Mouse (Mus musculus): ENCODE results near the gene Best1. TPM values are rescaled to one million over a fixed set of nuclear protein-coding genes. Genes with fewer than 3 reads are reported as not detected.
A peak's percentile ranks its signal among the peaks of the same experiment; 100 is the strongest.

Best1 gene
- total RNA-seq, 2 experiments from 2014 or later: not detected

DNA sequence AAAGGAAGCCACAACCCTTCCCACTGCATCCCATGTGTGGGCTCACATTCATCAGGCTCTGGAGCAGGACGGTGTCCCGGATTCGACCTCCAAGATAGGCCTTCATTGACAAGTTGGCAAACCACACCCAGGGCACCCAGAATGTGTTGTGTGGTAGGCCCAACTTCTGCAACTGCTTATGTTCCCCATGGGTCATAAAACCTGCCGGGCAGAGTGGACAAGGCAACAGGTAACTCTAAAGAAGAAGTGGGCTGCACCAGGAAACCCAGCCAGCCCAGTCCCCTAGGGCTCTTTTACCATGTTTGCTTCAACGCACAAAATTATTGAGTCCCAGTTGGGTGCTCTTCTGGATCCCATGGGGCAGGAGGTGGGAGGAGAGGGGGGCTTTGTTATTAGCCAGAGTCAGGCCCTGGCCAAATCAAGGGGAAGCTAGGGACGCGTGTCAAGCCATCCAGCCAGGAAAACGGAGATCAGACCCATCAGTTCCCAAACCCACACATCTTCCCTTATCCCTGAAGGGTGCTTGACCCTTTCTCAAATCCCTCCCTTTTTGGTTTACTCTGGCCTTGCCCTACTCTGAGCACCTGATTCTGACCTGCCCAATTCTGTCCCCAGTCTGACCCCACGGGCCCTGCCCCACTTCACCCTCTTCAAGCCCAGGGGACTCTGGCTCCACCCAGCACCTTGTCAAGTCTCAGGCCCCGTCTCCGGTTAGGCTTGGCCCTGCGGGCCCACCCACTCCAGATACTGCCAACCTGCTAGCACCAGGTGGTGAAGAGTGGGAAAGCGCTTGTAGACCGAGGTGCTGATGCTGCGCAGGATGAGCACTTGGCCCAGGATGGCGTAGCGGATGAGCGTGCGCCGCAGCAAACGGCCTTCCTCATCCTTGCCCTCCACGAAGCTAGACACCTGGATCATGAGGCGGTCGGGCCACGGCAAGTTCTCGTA, 9.1 kb downstream of the Best1 start:
- no peak for ATAC-seq (ENCODE audit: poor library complexity, severe bottlenecking)

- ATAC-seq (ENCODE audit: poor library complexity, severe bottlenecking): peak; percentile 78
Measured at GRCm38 (mm10) chr19:9991304-9991703, 10.1 kb downstream of the Best1 start.

GRCm38 (mm10) chr19:9989884-9990256, 11.6 kb downstream of the Best1 start:
- no peak for ATAC-seq (ENCODE audit: poor library complexity, severe bottlenecking)

- peak; percentile 41 for ATAC-seq (ENCODE audit: poor library complexity, severe bottlenecking)
Measured at GRCm38 (mm10) chr19:9989171-9989883, 12.1 kb downstream of the Best1 start.

GRCm38 (mm10) chr19:9987593-9987992, 13.8 kb downstream of the Best1 start:
- no peak for ATAC-seq (ENCODE audit: poor library complexity, severe bottlenecking)

- no peak for ATAC-seq (ENCODE audit: poor library complexity, severe bottlenecking)
Measured at GRCm38 (mm10) chr19:9987192-9987591, 14.2 kb downstream of the Best1 start.

GRCm38 (mm10) chr19:9985900-9986421, 15.5 kb downstream of the Best1 start:
- no peak for ATAC-seq (ENCODE audit: poor library complexity, severe bottlenecking)

DNA sequence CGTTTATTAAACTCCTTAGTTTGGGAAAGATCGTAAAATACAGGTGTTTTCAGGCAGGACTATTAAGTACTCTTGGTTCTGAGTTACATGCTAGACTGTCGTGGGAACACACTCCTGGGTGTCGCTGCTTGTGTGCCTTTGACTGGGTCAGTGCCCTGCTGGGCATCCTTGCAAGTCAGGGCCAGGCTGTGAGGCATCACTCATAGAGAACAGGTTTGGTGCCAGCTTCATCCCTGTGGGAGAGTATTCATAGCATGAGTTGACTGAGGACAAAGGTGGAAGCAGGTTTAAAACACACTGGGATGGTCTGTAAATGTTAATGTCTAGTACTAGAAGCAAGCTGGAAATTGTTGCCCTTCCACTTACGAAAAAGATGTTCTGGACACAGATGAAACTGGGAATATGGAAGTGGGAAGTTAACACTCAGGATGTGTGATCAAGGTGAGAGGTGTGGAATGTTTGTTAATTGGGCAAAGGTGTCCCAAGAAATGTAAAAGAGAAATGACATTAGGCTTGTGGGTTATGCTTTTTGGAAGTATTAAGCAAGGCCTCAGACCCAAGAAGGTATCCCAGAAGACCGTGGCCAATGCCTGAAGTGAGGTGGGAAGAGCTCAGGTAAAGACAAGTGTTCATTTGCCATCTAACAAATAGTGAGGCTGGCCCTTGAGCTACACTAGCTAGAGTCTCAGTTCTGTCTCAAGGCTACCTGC, 16.1 kb downstream of the Best1 start:
- ATAC-seq (ENCODE audit: poor library complexity, severe bottlenecking): no peak

GRCm38 (mm10) chr19:9984111-9985055, 17.1 kb downstream of the Best1 start:
- ATAC-seq (ENCODE audit: poor library complexity, severe bottlenecking): no peak

DNA sequence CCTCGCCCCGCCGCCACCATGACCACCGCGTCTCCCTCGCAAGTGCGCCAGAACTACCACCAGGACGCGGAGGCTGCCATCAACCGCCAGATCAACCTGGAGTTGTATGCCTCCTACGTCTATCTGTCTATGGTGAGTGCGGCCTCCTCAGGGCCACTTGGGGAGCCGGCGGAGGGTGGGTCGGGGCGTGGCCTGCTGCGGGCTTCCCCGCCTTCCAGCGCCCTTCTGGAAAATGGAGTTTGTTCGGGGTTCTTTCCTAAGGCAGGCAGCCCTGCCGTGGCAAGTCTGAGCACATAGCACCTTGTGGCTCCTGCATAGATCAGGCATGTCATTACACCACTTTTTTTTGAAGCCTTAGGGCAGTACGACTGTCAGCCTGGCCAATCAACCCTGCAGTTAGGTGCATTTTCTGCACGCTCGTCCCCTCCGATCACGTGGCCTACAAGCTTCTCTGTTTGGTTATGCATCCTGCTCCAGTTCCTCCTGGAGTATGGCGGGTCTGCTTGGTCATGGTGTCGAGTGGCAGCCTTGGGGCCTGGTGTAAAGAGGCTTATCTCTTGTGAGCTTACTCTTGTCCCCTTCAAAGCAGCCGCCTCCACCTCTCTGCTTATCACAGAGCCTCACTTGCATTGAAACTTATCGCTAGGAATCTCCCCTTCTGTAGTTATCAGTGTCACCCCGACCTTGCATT, 18.4 kb downstream of the Best1 start:
- peak; percentile 36 for ATAC-seq (ENCODE audit: poor library complexity, severe bottlenecking)

- peak; percentile 76 for ATAC-seq (ENCODE audit: poor library complexity, severe bottlenecking)
Measured at GRCm38 (mm10) chr19:9982151-9982851, 19.1 kb downstream of the Best1 start.

- ATAC-seq (ENCODE audit: poor library complexity, severe bottlenecking): no peak
Measured at GRCm38 (mm10) chr19:9981621-9982020, 19.8 kb downstream of the Best1 start.

- no peak for ATAC-seq (ENCODE audit: poor library complexity, severe bottlenecking)
Measured at GRCm38 (mm10) chr19:9980258-9980657, 21.2 kb downstream of the Best1 start, which contains the start of gene Fth1. Fth1 (plus strand) TSS chr19:9980598.

DNA sequence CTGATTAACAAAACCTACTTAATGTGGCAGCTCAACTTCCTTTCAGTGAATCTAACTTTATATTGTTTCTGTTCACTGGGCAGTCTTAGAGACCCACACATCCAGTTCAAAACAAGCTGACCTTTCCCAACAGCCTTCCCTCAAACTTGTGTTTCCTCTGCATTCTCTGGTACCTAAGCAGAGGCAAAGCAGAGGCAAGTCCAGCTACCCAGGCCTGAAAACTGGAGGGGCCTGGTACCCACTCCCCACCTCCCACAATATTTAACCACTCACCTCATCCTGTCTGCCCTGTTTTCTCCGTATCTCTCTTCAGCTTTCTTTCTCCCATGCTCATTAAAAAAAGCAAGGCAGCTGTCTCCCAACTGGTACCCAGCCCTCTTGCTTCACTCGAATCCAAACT, 22.3 kb downstream of the Best1 start:
- no peak for ATAC-seq (ENCODE audit: poor library complexity, severe bottlenecking)

- ATAC-seq (ENCODE audit: poor library complexity, severe bottlenecking): peak; percentile 28
Measured at GRCm38 (mm10) chr19:9978431-9978951, 22.9 kb downstream of the Best1 start.

GRCm38 (mm10) chr19:9977085-9977484, 24.3 kb downstream of the Best1 start:
- no peak for ATAC-seq (ENCODE audit: poor library complexity, severe bottlenecking)

DNA sequence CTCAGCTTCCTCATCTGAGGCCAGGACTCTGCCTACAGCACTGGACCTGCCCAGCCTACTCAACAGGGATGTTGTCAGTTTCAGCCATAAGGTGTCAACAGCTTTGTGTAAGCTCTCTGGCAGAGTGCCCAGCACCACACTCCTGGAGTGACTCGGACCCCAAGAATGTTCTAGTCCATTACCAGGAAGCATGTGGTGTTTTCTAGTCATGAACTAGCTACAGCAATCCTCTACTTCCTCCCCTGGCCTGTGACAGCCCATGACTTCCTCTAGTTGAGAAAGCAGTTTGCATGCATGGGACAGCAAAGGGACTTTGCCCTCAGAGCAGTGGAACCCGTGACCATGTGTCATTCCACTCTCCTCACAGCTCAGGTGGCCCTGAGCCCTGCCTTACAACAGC, 26.6 kb downstream of the Best1 start:
- peak; percentile 87 for ATAC-seq (ENCODE audit: poor library complexity, severe bottlenecking)

DNA sequence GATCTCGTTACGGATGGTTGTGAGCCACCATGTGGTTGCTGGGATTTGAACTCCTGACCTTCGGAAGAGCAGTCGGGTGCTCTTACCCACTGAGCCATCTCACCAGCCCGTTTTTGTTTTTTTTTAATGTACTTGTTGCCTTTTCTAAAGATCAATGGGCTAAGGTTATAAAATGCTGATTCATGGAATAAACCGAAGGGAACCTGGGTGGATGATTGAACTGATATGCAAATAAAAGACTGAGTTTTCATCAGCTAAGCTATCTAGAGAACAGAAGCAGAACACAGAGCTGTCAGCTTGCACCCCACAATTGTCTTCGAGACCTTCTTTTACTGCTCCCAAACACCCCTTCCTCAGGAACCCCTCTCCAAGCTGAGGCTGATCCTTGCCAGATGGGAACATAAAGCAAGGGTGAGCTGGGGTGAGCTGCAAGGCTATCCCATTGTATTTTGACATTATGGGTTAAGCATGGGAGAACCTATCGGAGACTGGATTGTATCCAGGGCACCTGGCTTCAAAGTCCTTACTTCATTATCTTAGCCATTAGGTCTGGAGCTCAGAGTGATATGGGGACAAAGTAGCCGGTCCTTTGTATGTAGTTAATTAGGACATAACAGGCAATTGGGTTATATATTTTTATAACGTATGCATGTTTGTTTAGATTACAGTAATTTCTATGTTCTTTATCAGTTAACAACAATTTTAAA, 33.2 kb downstream of the Best1 start:
- no peak for ATAC-seq (ENCODE audit: poor library complexity, severe bottlenecking)

All from megakaryocyte, adult 5-6 weeks (primary cell).